Mouse (Mus musculus) lung, adult 2 months (tissue): ENCODE data around the gene Irs3.

Experiments
- CTCF ChIP-seq: fragments of 200-500 bp; IDR thresholded peaks from 2 replicates; pipeline ENCODE4 v1.5.1; 2011; ENCODE audit warnings: mild to moderate bottlenecking, low read length, control low read depth; ENCODE audit not compliant: insufficient read depth
- POLR2A ChIP-seq: fragments of 200-500 bp; IDR thresholded peaks from 2 replicates; pipeline ENCODE4 v1.6.1; 2011; ENCODE audit warnings: low read depth, mild to moderate bottlenecking, control low read depth, low read length, borderline replicate concordance; ENCODE audit errors: extremely low read depth

DNA sequence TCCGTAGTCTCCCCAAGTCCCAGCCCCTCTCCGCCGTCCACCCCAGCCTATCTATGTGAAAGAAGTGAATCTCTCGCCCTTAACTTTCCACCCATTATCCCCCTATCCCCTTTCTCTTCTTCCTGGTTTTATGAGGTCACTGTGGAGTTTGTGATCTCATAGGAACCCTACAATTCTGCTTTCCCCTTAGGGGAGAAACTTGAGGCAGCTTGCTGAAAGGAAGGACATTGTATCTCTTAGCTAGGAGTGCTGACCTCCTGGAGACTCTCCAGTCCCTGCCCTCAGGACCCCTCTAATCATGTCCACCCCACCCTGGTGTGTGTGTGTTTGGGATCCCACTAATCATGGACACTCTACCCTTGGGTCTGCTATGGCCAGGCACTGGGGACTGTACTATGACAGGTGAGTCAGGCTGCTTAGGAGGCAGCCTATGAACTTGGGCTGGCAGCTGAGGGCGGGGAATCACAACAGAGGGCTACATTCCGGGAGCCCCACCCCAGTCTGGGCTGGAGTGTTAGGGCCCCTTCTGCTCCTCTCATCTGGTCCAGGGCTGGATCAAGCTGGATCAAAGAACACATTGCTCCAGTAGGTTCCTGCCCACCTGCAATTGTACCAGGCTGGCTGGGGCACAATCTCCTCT is 15.5 kb downstream of the Irs3 start:
- TF ChIP-seq CTCF (no peak), POLR2A (peak; percentile 55; the same call in 1 of the 2 replicates)
